Mouse (Mus musculus): ENCODE measurements around the gene Arhgap25.
A peak's percentile ranks its signal among the peaks of the same experiment; 100 is the strongest.
"Not testable (repeated sequence)": the region's sequence is repeated elsewhere in the genome, so short reads cannot be mapped to it uniquely, and the experiment has no call there.

The Arhgap25 gene

GRCm38 (mm10) chr6:87502831-87503286 is 30.2 kb downstream of the Arhgap25 start:
- no peak for DNase-seq

GRCm38 (mm10) chr6:87502411-87502810 is 30.6 kb downstream of the Arhgap25 start:
- DNase-seq = no peak

- DNase-seq = no peak
Measured at GRCm38 (mm10) chr6:87500696-87501095, 32.4 kb downstream of the Arhgap25 start.

GRCm38 (mm10) chr6:87499791-87500190 is 33.3 kb downstream of the Arhgap25 start:
- DNase-seq = no peak

- no peak for DNase-seq
Measured at GRCm38 (mm10) chr6:87496143-87496542, 36.9 kb downstream of the Arhgap25 start.

- no peak for DNase-seq
Measured at GRCm38 (mm10) chr6:87494339-87494738, 38.7 kb downstream of the Arhgap25 start.

- no peak for DNase-seq
Measured at GRCm38 (mm10) chr6:87487657-87488426, 45.2 kb downstream of the Arhgap25 start.

GRCm38 (mm10) chr6:87484806-87485205 is 48.3 kb downstream of the Arhgap25 start:
- DNase-seq = no peak

GRCm38 (mm10) chr6:87483900-87484289 is 49.2 kb downstream of the Arhgap25 start:
- DNase-seq = no peak

- DNase-seq = no peak
Measured at GRCm38 (mm10) chr6:87483224-87483899, 49.7 kb downstream of the Arhgap25 start.

GRCm38 (mm10) chr6:87479291-87479999 is 53.6 kb downstream of the Arhgap25 start:
- DNase-seq = no peak

GRCm38 (mm10) chr6:87478847-87479246 is 54.2 kb downstream of the Arhgap25 start:
- DNase-seq = no peak

- DNase-seq = no peak
Measured at GRCm38 (mm10) chr6:87475223-87475622, 57.8 kb downstream of the Arhgap25 start.

- DNase-seq = not testable (repeated sequence)
Measured at GRCm38 (mm10) chr6:87470098-87470497, 63.0 kb downstream of the Arhgap25 start.

- no peak for DNase-seq
Measured at GRCm38 (mm10) chr6:87468372-87468771, 64.7 kb downstream of the Arhgap25 start.

- no peak for DNase-seq
Measured at GRCm38 (mm10) chr6:87467373-87467772, 65.7 kb downstream of the Arhgap25 start.

- peak; percentile 54 for DNase-seq
Measured at GRCm38 (mm10) chr6:87466221-87466620, 66.8 kb downstream of the Arhgap25 start.

- no peak for DNase-seq
Measured at GRCm38 (mm10) chr6:87455507-87455906, 77.6 kb downstream of the Arhgap25 start.

- DNase-seq = no peak
Measured at GRCm38 (mm10) chr6:87451771-87452170, 81.3 kb downstream of the Arhgap25 start.

GRCm38 (mm10) chr6:87451016-87451415 is 82.0 kb downstream of the Arhgap25 start:
- no peak for DNase-seq

GRCm38 (mm10) chr6:87449534-87449933 is 83.5 kb downstream of the Arhgap25 start:
- DNase-seq = no peak

- no peak for DNase-seq
Measured at GRCm38 (mm10) chr6:87447217-87447616, 85.8 kb downstream of the Arhgap25 start.

- DNase-seq = no peak
Measured at GRCm38 (mm10) chr6:87445222-87445621, 87.8 kb downstream of the Arhgap25 start.

GRCm38 (mm10) chr6:87443253-87443652 is 89.8 kb downstream of the Arhgap25 start:
- DNase-seq = no peak
